In the genomic region with DNA sequence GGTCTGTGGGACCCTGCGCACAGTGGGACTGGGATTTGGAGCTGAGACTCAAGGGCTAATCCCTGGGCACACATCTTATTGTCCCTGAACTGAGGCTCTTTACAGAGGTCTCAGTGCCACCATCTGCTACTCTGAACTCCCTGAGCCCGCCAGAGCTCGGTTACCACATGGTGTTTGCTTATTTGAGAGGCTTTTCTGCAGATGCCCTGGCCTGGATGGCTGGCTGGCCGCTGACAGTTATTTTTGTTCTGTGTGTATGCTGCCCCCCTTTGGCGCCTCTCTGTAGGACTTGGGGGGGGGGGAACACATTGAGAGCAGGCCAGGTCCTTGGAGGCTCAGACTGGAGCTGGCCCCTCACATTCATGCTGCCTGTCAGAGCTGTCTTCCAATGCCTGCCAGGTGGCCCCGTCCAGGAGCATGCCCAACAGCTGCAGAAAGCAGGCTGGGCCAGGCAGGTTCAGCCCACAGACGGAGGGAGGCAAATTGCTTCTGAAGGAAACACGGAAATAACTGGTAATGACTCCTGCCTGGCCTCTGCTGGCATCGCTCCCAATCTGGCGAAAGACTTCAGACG, we compare ENCODE assay signal across 8 mouse cellular contexts. TPM values are rescaled to one million over a fixed set of nuclear protein-coding genes. Genes with fewer than 3 reads are reported as not detected.
DNase-seq lines count a peak whose midpoint lies in the region; ATAC-seq and TF ChIP-seq lines count a peak whose summit lies in the region.

No protein-coding gene starts in this region.

- no peak for DNase-seq in liver, adult 2 months (ENCODE audit: extremely low read depth, low read depth, low spot score)
- DNase-seq in liver, embryonic 11.5 days (ENCODE audit: low spot score), result no peak
- peak; percentile 75 for DNase-seq in embryo, embryonic 10.5 days (ENCODE audit: low spot score)
- DNase-seq in liver, postnatal 0 days, result peak; percentile 50
- DNase-seq in retina, postnatal 7 days (ENCODE audit: low read depth, low spot score), result peak; percentile 70
- no peak for DNase-seq in cerebellum, adult 2 months
- no peak for DNase-seq in cerebellum, adult 9-11 months

- H3K79me2 ChIP-seq in liver, adult 2 months (ENCODE audit: control insufficient read depth, insufficient read depth, low read length), result no peaks in the 10 kb centered on the region

- 30% methylated on average over 11 of the region's 11 CpGs for WGBS in liver, adult 2 months
- 47% methylated on average over 11 of the region's 11 CpGs for WGBS in liver, embryonic 11.5 days
- 31% methylated on average over 11 of the region's 11 CpGs for WGBS in hindbrain, embryonic 12.5 days
- 33% methylated on average over 11 of the region's 11 CpGs for WGBS in liver, postnatal 0 days (ENCODE audit: insufficient replicate concordance)
- WGBS in cerebellum, adult 2 months, result 23% methylated on average over 11 of the region's 11 CpGs

- no peak overlapping the region for H3K4me3 ChIP-seq in liver, adult 2 months (ENCODE audit: insufficient read depth, low read depth, low read length)
- no peak overlapping the region for H3K4me3 ChIP-seq in liver, embryonic 11.5 days (ENCODE audit: low read depth, low read length)
- no peak overlapping the region for H3K4me3 ChIP-seq in hindbrain, embryonic 12.5 days
- H3K4me3 ChIP-seq in liver, postnatal 0 days (ENCODE audit: low read depth, low read length), result no peak overlapping the region
- H3K4me3 ChIP-seq in cerebellum, adult 2 months (replicated peaks; ENCODE audit: insufficient read depth, low read depth, low read length), result no peak overlapping the region

- TF ChIP-seq POLR2A in liver, adult 2 months (IDR thresholded peaks at IDR 0.05; ENCODE audit: extremely low read depth, insufficient read depth, low read length), result no peak
- TF ChIP-seq POLR2A in cerebellum, adult 2 months (IDR thresholded peaks at IDR 0.05; ENCODE audit: borderline replicate concordance, insufficient read depth, low read length), result no peak

- peak; percentile 13; the same call in 1 of the 2 replicates for TF ChIP-seq CTCF in liver, adult 2 months (IDR thresholded peaks at IDR 0.05; ENCODE audit: low read depth, low read length)
- TF ChIP-seq CTCF in liver, postnatal 0 days (IDR thresholded peaks at IDR 0.05; ENCODE audit: low read depth), result peak; percentile 45
- no peak for TF ChIP-seq CTCF in cerebellum, adult 2 months (IDR thresholded peaks at IDR 0.05; ENCODE audit: borderline replicate concordance, insufficient read depth, low read depth, low read length)

- no peaks in the 10 kb centered on the region for H3K9me3 ChIP-seq in liver, embryonic 11.5 days (ENCODE audit: control insufficient read depth, low read length)
- no peaks in the 10 kb centered on the region for H3K9me3 ChIP-seq in hindbrain, embryonic 12.5 days (replicated peaks)
- H3K9me3 ChIP-seq in liver, postnatal 0 days (ENCODE audit: low read length), result no peaks in the 10 kb centered on the region

- ATAC-seq in liver, embryonic 11.5 days (replicated peaks; ENCODE audit: low FRiP score), result no peak
- peak; percentile 69 for ATAC-seq in hindbrain, embryonic 12.5 days (ENCODE audit: low FRiP score)
- peak; percentile 41; the same call in 1 of the 2 replicates for ATAC-seq in liver, postnatal 0 days

- TF ChIP-seq EP300 in liver, postnatal 0 days (IDR thresholded peaks at IDR 0.05; ENCODE audit: low read depth), result no peak

- no peak overlapping the region for H3K9ac ChIP-seq in liver, adult 2 months (ENCODE audit: low read depth, low read length)
- no peak overlapping the region for H3K9ac ChIP-seq in liver, embryonic 11.5 days (ENCODE audit: low read depth, low read length)
- no peak overlapping the region for H3K9ac ChIP-seq in hindbrain, embryonic 12.5 days
- H3K9ac ChIP-seq in liver, postnatal 0 days (replicated peaks), result no peak overlapping the region

- H3K4me2 ChIP-seq in liver, embryonic 11.5 days, result no peak overlapping the region
- no peak overlapping the region for H3K4me2 ChIP-seq in hindbrain, embryonic 12.5 days (replicated peaks)
- no peak overlapping the region for H3K4me2 ChIP-seq in liver, postnatal 0 days (ENCODE audit: low read depth, low read length)

- H3K36me3 ChIP-seq in liver, adult 2 months (ENCODE audit: control insufficient read depth, insufficient read depth, low read length), result no peaks in the 10 kb centered on the region
- H3K36me3 ChIP-seq in liver, embryonic 11.5 days (ENCODE audit: control insufficient read depth, insufficient read depth, low read length), result no peaks in the 10 kb centered on the region
- H3K36me3 ChIP-seq in hindbrain, embryonic 12.5 days, result no peaks in the 10 kb centered on the region
- no peaks in the 10 kb centered on the region for H3K36me3 ChIP-seq in liver, postnatal 0 days (replicated peaks; ENCODE audit: insufficient read depth, low read length)

- H3K4me1 ChIP-seq in liver, adult 2 months (ENCODE audit: control insufficient read depth, insufficient read depth, low read length), result no peaks in the 10 kb centered on the region; the same call in 1 of the 2 replicates
- peaks cover 3% of the 10 kb centered on the region; the same call in 1 of the 2 replicates for H3K4me1 ChIP-seq in liver, embryonic 11.5 days (replicated peaks; ENCODE audit: control insufficient read depth, insufficient read depth, low read length)
- peaks cover 9% of the 10 kb centered on the region for H3K4me1 ChIP-seq in hindbrain, embryonic 12.5 days
- peaks cover 10% of the 10 kb centered on the region for H3K4me1 ChIP-seq in liver, postnatal 0 days (ENCODE audit: insufficient read depth)
- peaks cover 22% of the 10 kb centered on the region for H3K4me1 ChIP-seq in cerebellum, adult 2 months (ENCODE audit: control insufficient read depth, insufficient read depth, low read length)

- no peaks in the 10 kb centered on the region; the same call in 1 of the 2 replicates for H3K27me3 ChIP-seq in liver, adult 2 months (ENCODE audit: control insufficient read depth, insufficient read depth, low read length)
- H3K27me3 ChIP-seq in liver, embryonic 11.5 days (replicated peaks; ENCODE audit: control insufficient read depth, insufficient read depth, low read length), result peaks cover 7% of the 10 kb centered on the region
- peaks cover 18% of the 10 kb centered on the region; the same call in 1 of the 2 replicates for H3K27me3 ChIP-seq in hindbrain, embryonic 12.5 days
- 0 out of 2 replicates have a peak, but pooled peaks cover 7% of the 10 kb centered on the region for H3K27me3 ChIP-seq in liver, postnatal 0 days (ENCODE audit: insufficient read depth, low read length)
- H3K27me3 ChIP-seq in cerebellum, adult 2 months (ENCODE audit: control insufficient read depth, insufficient read depth, low read length), result no peaks in the 10 kb centered on the region

- H3K27ac ChIP-seq in liver, adult 2 months (replicated peaks; ENCODE audit: insufficient read depth, low read depth, low read length), result no peak overlapping the region
- no peak overlapping the region for H3K27ac ChIP-seq in liver, embryonic 11.5 days (ENCODE audit: low read depth, low read length)
- no peak overlapping the region for H3K27ac ChIP-seq in hindbrain, embryonic 12.5 days
- 0 out of 2 replicates have a peak overlapping the region, but pooled peaks have one; percentile 29 for H3K27ac ChIP-seq in liver, postnatal 0 days (ENCODE audit: low read depth)
- H3K27ac ChIP-seq in cerebellum, adult 2 months (ENCODE audit: insufficient read depth, low read length), result no peak overlapping the region

RNA-seq across cellular contexts. Expression of gene Syf2, which starts 19.9 kb away (rescaled TPM):
- total RNA-seq in liver, adult 2 months (2014; rRNA removed), result 34.4 and 48.0 TPM in 2 replicates
- polyA plus RNA-seq in liver, adult 2 months (2012; rRNA removed), result 11.8 and 12.2 TPM in 2 replicates
- polyA plus RNA-seq in liver, embryonic 11.5 days (2014; fragmentation: Nextera tagmentation; extraction: Ambion mirVana), result 83.9 and 89.4 TPM in 2 replicates
- 77.2 and 80.7 TPM in 2 replicates for polyA plus RNA-seq in hindbrain, embryonic 12.5 days (2016; fragmentation: Nextera tagmentation; extraction: Ambion mirVana)
- 46.9 and 52.9 TPM in 2 replicates for polyA plus RNA-seq in liver, postnatal 0 days (2015; fragmentation: Nextera tagmentation; extraction: Ambion mirVana)
- 95.4 and 99.7 TPM in 2 replicates for polyA plus RNA-seq in cerebellum, adult 2 months (2012; rRNA removed)

RNA-seq across cellular contexts. Expression of gene Rsrp1, which starts 27.2 kb away (rescaled TPM):
- 200 and 206 TPM in 2 replicates for total RNA-seq in liver, adult 2 months (2014; rRNA removed)
- 345 and 403 TPM in 2 replicates for polyA plus RNA-seq in liver, adult 2 months (2012; rRNA removed)
- 360 and 390 TPM in 2 replicates for polyA plus RNA-seq in liver, embryonic 11.5 days (2014; fragmentation: Nextera tagmentation; extraction: Ambion mirVana)
- polyA plus RNA-seq in hindbrain, embryonic 12.5 days (2016; fragmentation: Nextera tagmentation; extraction: Ambion mirVana), result 536 and 591 TPM in 2 replicates
- 185 and 225 TPM in 2 replicates for polyA plus RNA-seq in liver, postnatal 0 days (2015; fragmentation: Nextera tagmentation; extraction: Ambion mirVana)
- polyA plus RNA-seq in cerebellum, adult 2 months (2012; rRNA removed), result 478 and 508 TPM in 2 replicates

RNA-seq across cellular contexts. Expression of gene Tmem50a, which starts 35.8 kb away (rescaled TPM):
- 109 and 115 TPM in 2 replicates for total RNA-seq in liver, adult 2 months (2014; rRNA removed)
- polyA plus RNA-seq in liver, adult 2 months (2012; rRNA removed), result 90.6 and 92.7 TPM in 2 replicates
- 129 and 131 TPM in 2 replicates for polyA plus RNA-seq in liver, embryonic 11.5 days (2014; fragmentation: Nextera tagmentation; extraction: Ambion mirVana)
- polyA plus RNA-seq in hindbrain, embryonic 12.5 days (2016; fragmentation: Nextera tagmentation; extraction: Ambion mirVana), result 163 and 169 TPM in 2 replicates
- 87.6 and 88.5 TPM in 2 replicates for polyA plus RNA-seq in liver, postnatal 0 days (2015; fragmentation: Nextera tagmentation; extraction: Ambion mirVana)
- 105 and 111 TPM in 2 replicates for polyA plus RNA-seq in cerebellum, adult 2 months (2012; rRNA removed)

Comparison
In these comparisons a context has a peak if more than half of its experiments do, and no peak if none do; other contexts are left out.
1. DNase-seq: peak in embryo, embryonic 10.5 days (single experiment), liver, postnatal 0 days (single experiment) and retina, postnatal 7 days (single experiment); none in liver, adult 2 months (single experiment), liver, embryonic 11.5 days (single experiment), cerebellum, adult 2 months (0 of 2) and cerebellum, adult 9-11 months (single experiment).